Mouse (Mus musculus) left cerebral cortex, postnatal 14 days (tissue): ENCODE measurements around the gene Trp53i13. TPM values are rescaled to one million over a fixed set of nuclear protein-coding genes. Genes with fewer than 3 reads are reported as not detected.
A peak's percentile ranks its signal among the peaks of the same experiment; 100 is the strongest.

Source experiments
- DNase-seq, 2 experiments: peaks; one replicate each; pipeline ENCODE4 v3.0.0; 2021 to 2022; ENCODE audit warnings: low spot score in 2 of 2, mixed read lengths in 1 of 2
- intact Hi-C: fragments of 180-260 bp; cut with DNase I; formaldehyde crosslinking; loops from one replicate; pipeline ENCODE4 v1.15.1; 2025
- total RNA-seq, 2 experiments: library from RNA; stranded (reverse); gene quantifications; 2 replicates each; pipeline ENCODE4 v1.2.3; 2021

The Trp53i13 gene
- total RNA-seq, 2 experiments from 2014 or later: 4.9 to 5.8 TPM

- intact Hi-C loops: no loop called here
- no peak for DNase-seq
Measured at GRCm38 (mm10) chr11:77472775-77473174, 43.0 kb downstream of the Trp53i13 start.

GRCm38 (mm10) chr11:77471407-77471806, 44.4 kb downstream of the Trp53i13 start:
- intact Hi-C loops: no loop called here
- no peak for DNase-seq

GRCm38 (mm10) chr11:77468397-77468796, 47.4 kb downstream of the Trp53i13 start:
- no peak for DNase-seq
- intact Hi-C loops: no loop called here

DNA sequence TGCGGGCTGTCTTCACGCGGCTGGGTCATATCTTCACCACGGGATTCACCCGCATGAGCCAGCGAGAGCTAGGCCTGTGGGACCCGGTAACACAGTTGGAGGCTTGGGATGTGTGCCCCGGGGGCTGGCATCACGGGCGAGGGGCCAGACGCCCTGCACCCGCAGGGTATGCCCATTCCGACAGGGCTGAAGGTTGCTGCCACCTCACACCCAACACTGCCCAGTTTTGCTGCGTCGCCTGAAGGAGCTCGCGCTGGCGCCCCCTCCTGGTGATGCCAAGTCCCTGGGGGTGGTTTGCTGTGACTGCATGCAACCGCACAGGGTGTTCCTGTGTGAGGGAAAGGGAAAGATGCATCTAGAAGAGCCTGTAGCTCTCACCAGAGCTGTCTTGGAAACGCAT, 48.0 kb downstream of the Trp53i13 start:
- intact Hi-C loops: no loop called here
- peak; percentile 82 to 93 for DNase-seq

- DNase-seq: peak; percentile 64 to 70
- intact Hi-C loops: no loop called here
Measured at GRCm38 (mm10) chr11:77467157-77467556, 48.6 kb downstream of the Trp53i13 start.

- intact Hi-C loops: no loop called here
- DNase-seq: no peak
Measured at GRCm38 (mm10) chr11:77466544-77466943, 49.2 kb downstream of the Trp53i13 start.

DNA sequence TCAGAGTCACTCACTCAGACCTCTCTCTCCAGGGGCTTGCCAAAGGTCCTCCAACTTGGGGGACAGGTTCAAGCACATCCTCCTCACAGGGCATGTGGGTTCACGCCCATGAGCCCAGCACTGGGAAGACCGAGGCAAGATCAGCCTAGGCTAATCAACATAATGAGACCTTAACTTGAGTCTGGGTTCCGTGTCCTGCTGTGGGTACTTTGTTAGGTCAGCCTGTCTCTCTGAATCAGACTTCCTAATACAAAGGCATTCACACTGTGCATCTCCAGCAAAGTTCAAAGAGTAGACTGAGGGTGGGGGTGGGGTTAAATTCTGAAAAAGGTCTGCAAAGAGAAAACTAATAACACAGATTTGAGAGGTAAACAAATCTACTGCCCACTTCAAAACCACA, 50.7 kb downstream of the Trp53i13 start:
- intact Hi-C loops: no loop called here
- no peak for DNase-seq

DNA sequence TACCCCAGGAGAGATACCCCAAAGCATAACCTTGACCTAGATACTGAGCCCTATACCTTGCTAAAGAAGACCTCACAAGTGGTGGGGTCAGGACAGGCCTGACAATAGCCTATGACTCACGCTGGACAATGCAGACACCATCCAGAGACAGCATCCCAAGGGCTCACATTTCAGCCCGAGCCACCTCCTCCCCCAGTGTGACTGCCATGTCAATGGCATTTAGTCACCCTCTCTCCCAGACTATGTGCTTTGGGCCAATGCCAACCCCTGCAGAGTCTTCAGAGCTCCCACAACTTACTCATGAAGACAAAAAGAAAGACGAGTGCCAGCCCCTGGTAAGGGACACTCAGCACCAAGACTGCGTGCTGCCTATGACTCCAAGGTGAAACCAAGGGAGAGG, 51.1 kb downstream of the Trp53i13 start:
- intact Hi-C loops: no loop called here
- no peak for DNase-seq

DNA sequence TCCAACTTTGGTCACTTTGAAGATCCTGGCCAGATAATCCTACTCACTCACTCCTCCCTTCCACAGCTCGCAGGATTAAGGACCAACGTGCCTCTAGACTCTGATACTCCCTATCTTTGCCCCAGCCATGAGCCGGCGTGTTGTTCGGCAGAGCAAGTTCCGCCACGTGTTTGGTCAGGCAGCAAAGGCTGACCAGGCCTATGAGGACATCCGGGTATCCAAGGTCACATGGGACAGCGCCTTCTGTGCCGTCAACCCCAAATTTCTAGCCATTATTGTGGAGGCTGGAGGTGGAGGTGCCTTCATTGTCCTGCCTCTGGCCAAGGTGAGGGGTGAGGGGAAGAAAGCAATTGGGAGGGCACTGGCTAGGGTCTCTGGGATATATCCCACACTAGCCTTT, 52.0 kb downstream of the Trp53i13 start:
- intact Hi-C loops: no loop called here
- no peak for DNase-seq

DNA sequence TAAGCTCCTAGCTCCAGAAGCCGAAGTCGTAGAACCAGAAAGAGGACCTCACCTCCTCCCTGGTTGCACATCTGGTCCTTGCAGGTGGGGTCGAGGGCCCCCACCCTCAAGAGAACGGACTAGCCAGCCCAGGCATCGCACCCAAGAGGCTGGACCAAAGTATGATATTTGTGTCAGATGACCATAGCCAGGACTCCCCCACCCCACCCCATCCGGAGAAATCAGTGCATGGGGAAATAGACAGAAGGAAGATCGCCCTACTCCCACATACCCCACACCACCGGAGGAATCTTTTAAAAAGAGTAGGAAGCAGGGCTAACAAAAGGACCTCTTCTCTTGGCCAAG, 52.7 kb downstream of the Trp53i13 start:
- intact Hi-C loops: no loop called here
- no peak for DNase-seq

GRCm38 (mm10) chr11:77462283-77463100, 53.3 kb downstream of the Trp53i13 start, which contains the start of gene Coro6:
Gene Coro6 (plus strand): TSS chr11:77462411.
- peak in 1 of 2 experiments; percentile 37 for DNase-seq
- intact Hi-C loops: no loop called here

GRCm38 (mm10) chr11:77461856-77462255, 53.9 kb downstream of the Trp53i13 start:
- intact Hi-C loops: no loop called here
- no peak for DNase-seq

Other genes with a start within 250 kb of the Trp53i13 start
- 10 to 100 TPM; 31.3 to 32.4 TPM for gene Coro6, start 53.6 kb downstream of the Trp53i13 start, total RNA-seq
- 100 to 1,000 TPM; 127 to 129 TPM for gene Ankrd13b, start 26.3 kb downstream of the Trp53i13 start, total RNA-seq
- gene Git1, start 22.4 kb downstream of the Trp53i13 start, total RNA-seq: 100 to 1,000 TPM; 150 to 153 TPM
- 1 to 10 TPM; 1.6 to 1.7 TPM for gene Abhd15, start 859 bp downstream of the Trp53i13 start, total RNA-seq
- gene Gm10392, start 3.2 kb upstream of the Trp53i13 start, total RNA-seq: not detected
- 100 to 1,000 TPM; 106 to 109 TPM for gene Taok1, start 91.8 kb upstream of the Trp53i13 start, total RNA-seq
- 10 to 100 TPM; 73.9 to 81.2 TPM for gene Nufip2, start 170.2 kb upstream of the Trp53i13 start, total RNA-seq
- not detected for gene Cryba1, start 209.3 kb upstream of the Trp53i13 start, total RNA-seq
- gene Myo18a, start 247.3 kb upstream of the Trp53i13 start, total RNA-seq: 100 to 1,000 TPM; 151 to 169 TPM